Mouse (Mus musculus) lung, adult 2 months (tissue): ENCODE measurements around the gene Knl1.

ENCODE experiments used
- CTCF ChIP-seq: fragments of 200-500 bp; IDR thresholded peaks from 2 replicates; pipeline ENCODE4 v1.5.1; 2011; ENCODE audit warnings: mild to moderate bottlenecking, low read length, control low read depth; ENCODE audit not compliant: insufficient read depth
- POLR2A ChIP-seq: fragments of 200-500 bp; IDR thresholded peaks from 2 replicates; pipeline ENCODE4 v1.6.1; 2011; ENCODE audit warnings: low read depth, mild to moderate bottlenecking, control low read depth, low read length, borderline replicate concordance; ENCODE audit errors: extremely low read depth

GRCm38 (mm10) chr2:119154683-119155082 is 107.8 kb downstream of the Knl1 start:
- TF ChIP-seq CTCF (no peak), POLR2A (no peak)
